Mouse (Mus musculus): ENCODE measurements around the gene Olfr1512. TPM values are rescaled to one million over a fixed set of nuclear protein-coding genes. Genes with fewer than 3 reads are reported as not detected.

Gene Olfr1512
- polyA plus RNA-seq, 1 experiment from 2014 or later, result not detected

GRCm38 (mm10) chr14:52331069-52331750 lies 47.8 kb downstream of the Olfr1512 start:
- Histone ChIP-seq H3K4me1 (peaks cover 45% of the 10 kb centered on the region), H3K4me3 (replicated peaks) (no peak overlapping the region), H3K27ac (peak overlapping the region; percentile 84), H3K9me3 (no peaks in the 10 kb centered on the region), H3K27me3 (no peaks in the 10 kb centered on the region), H3K36me3 (replicated peaks) (no peaks in the 10 kb centered on the region), H3K4me2 (peak overlapping the region; percentile 34), H3K9ac (no peak overlapping the region)
- WGBS, result 5% methylated on average over 4 of the region's 4 CpGs
- ATAC-seq (ENCODE audit: low FRiP score), result no peak

- Histone ChIP-seq H3K9me3 (no peaks in the 10 kb centered on the region), H3K36me3 (replicated peaks) (no peaks in the 10 kb centered on the region), H3K4me2 (peak within 1 kb of the TSS; percentile 75), H3K9ac (peak within 1 kb of the TSS; percentile 87), H3K27ac (peak within 1 kb of the TSS; percentile 95), H3K27me3 (no peaks in the 10 kb centered on the region), H3K4me1 (peaks cover 55% of the 10 kb centered on the region), H3K4me3 (replicated peaks) (peak within 1 kb of the TSS; percentile 64)
- WGBS, result 0% methylated on average over 26 of the region's 26 CpGs
- ATAC-seq (ENCODE audit: low FRiP score), result peak; percentile 64
These were observed 50.8 kb downstream of the Olfr1512 start, which contains the start of gene Sall2 for GRCm38 (mm10) chr14:52327910-52328812. Sall2 (minus strand) TSS chr14:52328762.

DNA sequence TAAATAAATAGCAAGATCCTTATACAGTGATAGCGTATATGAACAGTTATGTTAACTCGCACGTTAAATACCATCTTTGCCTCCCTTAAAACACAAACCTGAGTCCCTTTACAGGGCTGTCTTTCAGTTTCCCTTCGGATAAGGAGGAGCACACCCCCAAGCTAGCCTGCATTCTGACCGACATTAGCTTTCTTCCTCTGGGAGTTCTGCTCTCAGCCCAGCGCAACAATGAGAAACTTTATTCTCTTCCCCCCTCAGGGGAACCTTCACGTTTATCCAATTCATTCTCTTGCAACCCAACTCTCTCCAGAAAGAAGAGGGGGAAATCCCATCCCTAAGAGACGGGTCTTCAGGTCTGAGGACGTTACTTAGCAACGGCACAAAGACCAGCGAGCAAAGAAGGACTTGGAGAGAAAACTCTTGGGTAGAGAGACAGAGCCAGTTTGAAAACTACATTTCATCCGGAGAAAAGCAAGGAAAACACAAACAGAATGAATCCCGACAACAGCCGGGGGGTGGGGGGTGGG lies 51.5 kb downstream of the Olfr1512 start:
- H3K4me1 ChIP-seq, result peaks cover 55% of the 10 kb centered on the region
- peak; percentile 68 for ATAC-seq (ENCODE audit: low FRiP score)
- H3K4me3 ChIP-seq (replicated peaks), result peak overlapping the region; percentile 64
- peak overlapping the region; percentile 87 for H3K9ac ChIP-seq
- WGBS, result under 1% methylated on average over 14 of the region's 14 CpGs
- peak overlapping the region; percentile 95 for H3K27ac ChIP-seq
- H3K4me2 ChIP-seq, result peak overlapping the region; percentile 75
- 0 out of 2 replicates have a peak, but pooled peaks cover 4% of the 10 kb centered on the region for H3K36me3 ChIP-seq (replicated peaks)
- no peaks in the 10 kb centered on the region for H3K9me3 ChIP-seq
- H3K27me3 ChIP-seq, result no peaks in the 10 kb centered on the region

- peak overlapping the region; percentile 1; the same call in 1 of the 2 replicates for H3K9ac ChIP-seq
- 0 out of 2 replicates have a peak, but pooled peaks cover 4% of the 10 kb centered on the region for H3K36me3 ChIP-seq (replicated peaks)
- peak overlapping the region; percentile 64 for H3K4me3 ChIP-seq (replicated peaks)
- H3K9me3 ChIP-seq, result no peaks in the 10 kb centered on the region
- 0 out of 2 replicates have a peak overlapping the region, but pooled peaks have one; percentile 36 for H3K27ac ChIP-seq
- peak overlapping the region; percentile 75 for H3K4me2 ChIP-seq
- WGBS, result 2% methylated on average over 4 of the region's 4 CpGs
- 0 out of 2 replicates have a peak, but pooled peaks have one; percentile 16 for ATAC-seq (ENCODE audit: low FRiP score)
- H3K4me1 ChIP-seq, result peaks cover 41% of the 10 kb centered on the region
- H3K27me3 ChIP-seq, result no peaks in the 10 kb centered on the region
These were observed 53.1 kb downstream of the Olfr1512 start for GRCm38 (mm10) chr14:52325890-52326289.

Other genes with a start within 250 kb of the Olfr1512 start
- 86.9 and 95.5 TPM in 2 replicates for gene Supt16, start 181.8 kb downstream of the Olfr1512 start, polyA plus RNA-seq (2016; fragmentation: Nextera tagmentation; extraction: Ambion mirVana)
- gene Chd8, start 121.4 kb downstream of the Olfr1512 start, polyA plus RNA-seq (2016; fragmentation: Nextera tagmentation; extraction: Ambion mirVana), result 57.8 and 65.9 TPM in 2 replicates
- gene Tox4, start 100.0 kb downstream of the Olfr1512 start, polyA plus RNA-seq (2016; fragmentation: Nextera tagmentation; extraction: Ambion mirVana), result 52.4 and 58.5 TPM in 2 replicates
- gene Rab2b, start 99.6 kb downstream of the Olfr1512 start, polyA plus RNA-seq (2016; fragmentation: Nextera tagmentation; extraction: Ambion mirVana), result 30.6 and 35.2 TPM in 2 replicates
- gene Mettl3, start 74.0 kb downstream of the Olfr1512 start, polyA plus RNA-seq (2016; fragmentation: Nextera tagmentation; extraction: Ambion mirVana), result 54.8 and 56.4 TPM in 2 replicates
- 66.2 and 72.4 TPM in 2 replicates for gene Sall2, start 50.4 kb downstream of the Olfr1512 start, polyA plus RNA-seq (2016; fragmentation: Nextera tagmentation; extraction: Ambion mirVana)
- gene Olfr1513, start 22.8 kb downstream of the Olfr1512 start, polyA plus RNA-seq (2016; fragmentation: Nextera tagmentation; extraction: Ambion mirVana), result not detected in 2 replicates
- not detected in 2 replicates for gene Olfr1511, start 18.2 kb upstream of the Olfr1512 start, polyA plus RNA-seq (2016; fragmentation: Nextera tagmentation; extraction: Ambion mirVana)
- not detected in 2 replicates for gene Olfr1510, start 35.2 kb upstream of the Olfr1512 start, polyA plus RNA-seq (2016; fragmentation: Nextera tagmentation; extraction: Ambion mirVana)
- gene Olfr1509, start 63.8 kb upstream of the Olfr1512 start, polyA plus RNA-seq (2016; fragmentation: Nextera tagmentation; extraction: Ambion mirVana), result not detected in 2 replicates
- gene Olfr1508, start 88.3 kb upstream of the Olfr1512 start, polyA plus RNA-seq (2016; fragmentation: Nextera tagmentation; extraction: Ambion mirVana), result not detected in 2 replicates
- gene Olfr1507, start 116.6 kb upstream of the Olfr1512 start, polyA plus RNA-seq (2016; fragmentation: Nextera tagmentation; extraction: Ambion mirVana), result not detected in 2 replicates